Comparison of ENCODE assay signal across 27 mouse cellular contexts in the genomic region with DNA sequence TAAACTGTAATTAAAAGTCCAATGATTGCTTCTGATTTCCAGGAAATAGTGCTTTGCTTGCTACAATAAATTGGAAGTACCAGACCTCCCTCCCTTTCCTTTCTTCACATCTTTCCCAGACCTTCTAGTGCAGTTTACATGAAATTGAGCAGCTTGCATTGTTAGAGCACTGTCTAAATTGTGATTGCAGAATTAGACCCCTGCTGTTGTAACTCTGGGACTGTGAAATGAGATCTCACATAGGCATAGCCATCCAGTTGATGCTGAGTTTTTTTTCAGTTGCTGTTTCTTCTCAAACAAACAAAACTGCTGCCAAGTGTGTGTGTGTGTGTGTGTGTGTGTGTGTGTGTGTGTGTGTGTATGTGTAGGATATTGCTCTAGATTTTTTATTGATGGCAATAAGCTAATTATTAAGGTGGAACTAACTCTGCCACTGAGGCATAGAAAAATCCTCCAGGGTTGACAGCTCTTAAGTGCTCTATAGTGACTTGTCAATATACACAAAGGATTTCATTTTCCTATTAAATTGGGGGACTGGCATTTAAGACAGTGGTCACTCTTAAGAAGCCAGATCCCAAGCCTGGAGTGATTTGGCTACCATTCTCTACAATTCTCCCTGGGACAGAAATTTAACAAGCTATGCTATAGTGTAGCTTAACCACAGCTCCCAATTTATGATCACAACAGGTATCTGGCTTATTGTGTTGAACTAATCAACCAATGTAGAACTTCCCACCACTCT.
A peak's percentile ranks its signal among the peaks of the same experiment; 100 is the strongest.
DNase-seq lines count a peak whose midpoint lies in the region; ATAC-seq and TF ChIP-seq lines count a peak whose summit lies in the region.
"Had no signal": no experiment of that assay in that cellular context is flagged by ENCODE, and none has a peak within 500 bp of the region (broad histone marks: within the 10 kb centered on the region; RNA-seq: fewer than 3 reads in every experiment).

No protein-coding gene starts in this region.

- no peak for TF ChIP-seq CTCF in midbrain, postnatal 0 days (IDR thresholded peaks at IDR 0.05)

- ATAC-seq in forebrain, embryonic 11.5 days (replicated peaks; ENCODE audit: low FRiP score), result peak; percentile 60
- no peak for ATAC-seq in forebrain, embryonic 12.5 days (ENCODE audit: low FRiP score)
- peak; percentile 81 for ATAC-seq in hindbrain, embryonic 15.5 days (ENCODE audit: low FRiP score, low read depth)
- no peak for ATAC-seq in hindbrain, embryonic 11.5 days (ENCODE audit: low FRiP score)
- ATAC-seq in midbrain, postnatal 0 days (ENCODE audit: low FRiP score), result no peak
- peak; percentile 73 for ATAC-seq in neural tube, embryonic 14.5 days (ENCODE audit: low read depth)
- no peak for ATAC-seq in megakaryocyte progenitor cell, adult 5-6 weeks (replicated peaks; ENCODE audit: poor library complexity)
- ATAC-seq: activated CD4-positive, CD25-positive, alpha-beta regulatory T cell, adult 4 months; liver, embryonic 12.5 days; liver, postnatal 0 days had no signal

- H3K9me3 ChIP-seq in forebrain, embryonic 11.5 days (ENCODE audit: control insufficient read depth, low read length), result no peaks in the 10 kb centered on the region
- no peaks in the 10 kb centered on the region for H3K9me3 ChIP-seq in forebrain, embryonic 12.5 days
- no peaks in the 10 kb centered on the region for H3K9me3 ChIP-seq in hindbrain, embryonic 15.5 days
- H3K9me3 ChIP-seq in hindbrain, embryonic 11.5 days (ENCODE audit: control insufficient read depth, low read length), result no peaks in the 10 kb centered on the region
- no peaks in the 10 kb centered on the region for H3K9me3 ChIP-seq in midbrain, postnatal 0 days (ENCODE audit: low read length)
- H3K9me3 ChIP-seq in midbrain, embryonic 10.5 days (replicated peaks), result no peaks in the 10 kb centered on the region
- H3K9me3 ChIP-seq in neural tube, embryonic 14.5 days (ENCODE audit: control insufficient read depth, low read length), result no peaks in the 10 kb centered on the region
- H3K9me3 ChIP-seq: heart, embryonic 12.5 days; kidney, embryonic 15.5 days; liver, embryonic 12.5 days had no signal

- no peak overlapping the region for H3K9ac ChIP-seq in forebrain, embryonic 11.5 days (ENCODE audit: low read length)
- no peak overlapping the region for H3K9ac ChIP-seq in forebrain, embryonic 12.5 days
- no peak overlapping the region for H3K9ac ChIP-seq in hindbrain, embryonic 15.5 days
- H3K9ac ChIP-seq in hindbrain, embryonic 11.5 days (ENCODE audit: low read depth, low read length), result no peak overlapping the region
- no peak overlapping the region for H3K9ac ChIP-seq in midbrain, postnatal 0 days (replicated peaks; ENCODE audit: low read length, poor library complexity, severe bottlenecking)
- H3K9ac ChIP-seq in neural tube, embryonic 14.5 days (replicated peaks; ENCODE audit: low read depth, low read length), result no peak overlapping the region
- H3K9ac ChIP-seq: heart, embryonic 12.5 days; kidney, embryonic 15.5 days; liver, embryonic 12.5 days; liver, postnatal 0 days had no signal

- H3K4me1 ChIP-seq in forebrain, embryonic 11.5 days (replicated peaks; ENCODE audit: control insufficient read depth, insufficient read depth, low read length), result no peaks in the 10 kb centered on the region
- H3K4me1 ChIP-seq in forebrain, embryonic 12.5 days, result no peaks in the 10 kb centered on the region
- 0 out of 2 replicates have a peak, but pooled peaks cover 2% of the 10 kb centered on the region for H3K4me1 ChIP-seq in hindbrain, embryonic 15.5 days (replicated peaks)
- H3K4me1 ChIP-seq in hindbrain, embryonic 11.5 days (replicated peaks; ENCODE audit: control insufficient read depth, insufficient read depth, low read length), result no peaks in the 10 kb centered on the region
- no peaks in the 10 kb centered on the region for H3K4me1 ChIP-seq in midbrain, postnatal 0 days (ENCODE audit: insufficient read depth, low read length)
- 0 out of 2 replicates have a peak, but pooled peaks cover 7% of the 10 kb centered on the region for H3K4me1 ChIP-seq in midbrain, embryonic 10.5 days
- H3K4me1 ChIP-seq in neural tube, embryonic 14.5 days (ENCODE audit: control insufficient read depth, insufficient read depth, low read length), result peaks cover 5% of the 10 kb centered on the region; the same call in 1 of the 2 replicates
- H3K4me1 ChIP-seq: heart, embryonic 12.5 days; kidney, embryonic 15.5 days; liver, embryonic 12.5 days had no signal

- H3K27ac ChIP-seq in forebrain, embryonic 11.5 days (ENCODE audit: low read depth, low read length), result no peak overlapping the region
- H3K27ac ChIP-seq in forebrain, embryonic 12.5 days, result no peak overlapping the region
- H3K27ac ChIP-seq in hindbrain, embryonic 15.5 days (replicated peaks), result no peak overlapping the region
- H3K27ac ChIP-seq in hindbrain, embryonic 11.5 days (ENCODE audit: low read depth, low read length), result no peak overlapping the region
- H3K27ac ChIP-seq in midbrain, postnatal 0 days (ENCODE audit: low read depth, low read length), result no peak overlapping the region
- H3K27ac ChIP-seq in midbrain, embryonic 10.5 days (replicated peaks), result no peak overlapping the region
- H3K27ac ChIP-seq in neural tube, embryonic 14.5 days (ENCODE audit: low read depth, low read length), result no peak overlapping the region
- H3K27ac ChIP-seq: gastrocnemius, adult 2 months; heart, adult 2 months; kidney, embryonic 15.5 days; liver, embryonic 12.5 days had no signal

- no peak overlapping the region for H3K4me2 ChIP-seq in forebrain, embryonic 11.5 days (ENCODE audit: low read depth, low read length, severe bottlenecking)
- H3K4me2 ChIP-seq in forebrain, embryonic 12.5 days, result no peak overlapping the region
- H3K4me2 ChIP-seq in hindbrain, embryonic 15.5 days, result no peak overlapping the region
- no peak overlapping the region for H3K4me2 ChIP-seq in hindbrain, embryonic 11.5 days (replicated peaks; ENCODE audit: low read depth, low read length)
- no peak overlapping the region for H3K4me2 ChIP-seq in midbrain, postnatal 0 days (ENCODE audit: low read depth, low read length, poor library complexity, severe bottlenecking)
- no peak overlapping the region for H3K4me2 ChIP-seq in neural tube, embryonic 14.5 days (ENCODE audit: low read depth, low read length)
- H3K4me2 ChIP-seq: heart, embryonic 12.5 days; kidney, embryonic 15.5 days; liver, embryonic 12.5 days had no signal

- H3K36me3 ChIP-seq in forebrain, embryonic 11.5 days (ENCODE audit: control insufficient read depth, insufficient read depth, low read length), result no peaks in the 10 kb centered on the region
- H3K36me3 ChIP-seq in forebrain, embryonic 12.5 days (replicated peaks), result no peaks in the 10 kb centered on the region
- no peaks in the 10 kb centered on the region for H3K36me3 ChIP-seq in hindbrain, embryonic 15.5 days
- H3K36me3 ChIP-seq in hindbrain, embryonic 11.5 days (ENCODE audit: control insufficient read depth, insufficient read depth, low read length), result no peaks in the 10 kb centered on the region
- H3K36me3 ChIP-seq in midbrain, postnatal 0 days (ENCODE audit: insufficient read depth, low read length), result no peaks in the 10 kb centered on the region
- no peaks in the 10 kb centered on the region for H3K36me3 ChIP-seq in midbrain, embryonic 10.5 days
- H3K36me3 ChIP-seq in neural tube, embryonic 14.5 days (ENCODE audit: control insufficient read depth, insufficient read depth, low read length), result no peaks in the 10 kb centered on the region
- H3K36me3 ChIP-seq: heart, embryonic 12.5 days; kidney, embryonic 15.5 days; liver, embryonic 12.5 days had no signal

- no peak overlapping the region for H3K4me3 ChIP-seq in forebrain, embryonic 11.5 days (ENCODE audit: low read depth, low read length)
- no peak overlapping the region for H3K4me3 ChIP-seq in forebrain, embryonic 12.5 days (replicated peaks)
- no peak overlapping the region for H3K4me3 ChIP-seq in hindbrain, embryonic 15.5 days
- H3K4me3 ChIP-seq in hindbrain, embryonic 11.5 days (ENCODE audit: low read depth, low read length), result no peak overlapping the region
- H3K4me3 ChIP-seq in midbrain, postnatal 0 days (ENCODE audit: low read depth, low read length), result no peak overlapping the region
- H3K4me3 ChIP-seq in midbrain, embryonic 10.5 days, result no peak overlapping the region
- H3K4me3 ChIP-seq in neural tube, embryonic 14.5 days (ENCODE audit: low read depth, low read length), result no peak overlapping the region
- H3K4me3 ChIP-seq: gastrocnemius, adult 2 months; heart, adult 2 months; heart, embryonic 12.5 days; kidney, embryonic 15.5 days; liver, embryonic 12.5 days had no signal

- no peaks in the 10 kb centered on the region for H3K27me3 ChIP-seq in forebrain, embryonic 11.5 days (ENCODE audit: control insufficient read depth, insufficient read depth, low read length)
- no peaks in the 10 kb centered on the region for H3K27me3 ChIP-seq in forebrain, embryonic 12.5 days
- no peaks in the 10 kb centered on the region for H3K27me3 ChIP-seq in hindbrain, embryonic 15.5 days
- H3K27me3 ChIP-seq in hindbrain, embryonic 11.5 days (ENCODE audit: control insufficient read depth, insufficient read depth, low read length), result no peaks in the 10 kb centered on the region
- H3K27me3 ChIP-seq in midbrain, postnatal 0 days (ENCODE audit: insufficient read depth, low read length), result no peaks in the 10 kb centered on the region
- H3K27me3 ChIP-seq in midbrain, embryonic 10.5 days (ENCODE audit: low read depth, poor library complexity, severe bottlenecking), result no peaks in the 10 kb centered on the region
- no peaks in the 10 kb centered on the region for H3K27me3 ChIP-seq in neural tube, embryonic 14.5 days (ENCODE audit: control insufficient read depth, insufficient read depth, low read length)
- H3K27me3 ChIP-seq: CH12.LX; heart, embryonic 12.5 days; kidney, embryonic 15.5 days; liver, embryonic 12.5 days had no signal

- no peak for DNase-seq in forebrain, embryonic 11.5 days (ENCODE audit: low spot score)
- no peak for DNase-seq in hindbrain, embryonic 11.5 days (ENCODE audit: low spot score)
- DNase-seq in midbrain, postnatal 0 days (ENCODE audit: low spot score), result peak; percentile 70
- DNase-seq in midbrain, embryonic 10.5 days (ENCODE audit: low spot score), result no peak
- DNase-seq: adrenal gland, adult 2 months; adrenal gland, postnatal 36 days; cerebellum, adult 2 months; cerebellum, postnatal 25 days; gastrocnemius, adult 2 months; gastrocnemius, postnatal 36 days; heart, adult 2 months; heart, postnatal 4 days; kidney, adult 18-20 months; kidney, postnatal 25 days; liver, postnatal 0 days; lung, postnatal 4 days; right cerebral cortex, postnatal 25 days; thymus, postnatal 14 days had no signal

Comparison
In these comparisons a context has a peak if more than half of its experiments do, and no peak if none do; other contexts are left out.
1. ATAC-seq: peak in forebrain, embryonic 11.5 days (single experiment), hindbrain, embryonic 15.5 days (single experiment) and neural tube, embryonic 14.5 days (single experiment); none in forebrain, embryonic 12.5 days (single experiment), hindbrain, embryonic 11.5 days (single experiment), midbrain, postnatal 0 days (single experiment) and megakaryocyte progenitor cell, adult 5-6 weeks (single experiment).